Mouse (Mus musculus) forebrain, embryonic 14.5 days (tissue): ENCODE measurements at regions not wholly inside any gene's neighbourhood (a gene's known extent, or its start where the extent isn't known, plus 50 kb on each side); places are given as distances from the start of the nearest gene placed in this dataset.

ENCODE experiments used
- ATAC-seq: fragments of 200-750 bp; cut with Nextera tagmentation; 2 replicates; pipeline ENCODE4 v1.8.0; 2017; ENCODE audit warnings: mild to moderate bottlenecking, moderate library complexity
- DNase-seq: peaks from one replicate; pipeline ENCODE4 v3.0.0-alpha.2; 2015; ENCODE audit warnings: low spot score
- H3K27ac ChIP-seq: fragments of 300-500 bp; sonication (generic); 2 replicates; pipeline ENCODE4 v1.5.1; 2014; ENCODE audit warnings: low read depth, mild to moderate bottlenecking, control low read depth, low read length, moderate library complexity
- H3K27me3 ChIP-seq: fragments of 300-500 bp; sonication (generic); replicated peaks from 2 replicates; pipeline ENCODE4 v1.6.1; 2014; ENCODE audit warnings: low read length, control low read depth, mixed read lengths; ENCODE audit not compliant: control insufficient read depth, insufficient read depth
- H3K36me3 ChIP-seq: fragments of 300-500 bp; sonication (generic); 2 replicates; pipeline ENCODE4 v1.6.1; 2014; ENCODE audit warnings: low read length, control low read depth; ENCODE audit not compliant: control insufficient read depth, insufficient read depth
- H3K4me1 ChIP-seq: fragments of 300-500 bp; sonication (generic); 2 replicates; pipeline ENCODE4 v1.6.1; 2014; ENCODE audit warnings: antibody characterized with exemption, low read length, control low read depth; ENCODE audit not compliant: control insufficient read depth, insufficient read depth
- H3K4me2 ChIP-seq: fragments of 300-500 bp; sonication (generic); 2 replicates; pipeline ENCODE4 v1.6.1; 2014; ENCODE audit warnings: mild to moderate bottlenecking, control low read depth, low read length
- H3K4me3 ChIP-seq: fragments of 300-500 bp; sonication (generic); 2 replicates; pipeline ENCODE4 v1.5.1; 2014; ENCODE audit warnings: low read depth, low read length, control low read depth
- H3K9ac ChIP-seq: fragments of 300-500 bp; sonication (generic); 2 replicates; pipeline ENCODE4 v1.6.1; 2014; ENCODE audit warnings: mild to moderate bottlenecking, low read length, control low read depth, moderate library complexity
- H3K9me3 ChIP-seq: fragments of 300-500 bp; sonication (generic); replicated peaks from 2 replicates; pipeline ENCODE4 v1.6.1; 2016; ENCODE audit warnings: low read length, control low read depth, mixed read lengths; ENCODE audit not compliant: control insufficient read depth
- WGBS: fragments of 180-500 bp; shearing (Covaris S2); extraction: QIAGEN DNeasy Blood & Tissue Kit; methylation state at CpG from one replicate; pipeline ENCODE4 v1.1.7; 2014; 5-methylcytosine and 5-hydroxymethylcytosine counted together

GRCm38 (mm10) chr11:8715775-8716174, 51.4 kb upstream of the Tns3 start:
- ATAC-seq: no peak
- no peak for DNase-seq
- Histone ChIP-seq H3K36me3 (no peaks in the 10 kb centered on the region), H3K4me1 (no peaks in the 10 kb centered on the region), H3K27ac (no peak overlapping the region), H3K9me3 (no peaks in the 10 kb centered on the region), H3K4me2 (no peak overlapping the region), H3K9ac (no peak overlapping the region), H3K27me3 (no peaks in the 10 kb centered on the region), H3K4me3 (no peak overlapping the region)
- WGBS: 79% methylated on average over 2 of the region's 2 CpGs
